Mouse (Mus musculus) ES-E14 (cell line): ENCODE data around the gene Limd1. TPM values are rescaled to one million over a fixed set of nuclear protein-coding genes. Genes with fewer than 3 reads are reported as not detected.

Source experiments
- DNase-seq: peaks from one replicate; pipeline ENCODE4 v3.0.0-alpha.2; 2013; ENCODE audit warnings: low read depth, low spot score
- H3K27ac ChIP-seq: 2 replicates; pipeline ENCODE4 v1.5.1; 2012; ENCODE audit warnings: low read depth, mild to moderate bottlenecking, low read length, moderate library complexity, mixed read lengths; ENCODE audit not compliant: poor library complexity, insufficient read depth, severe bottlenecking
- H3K36me3 ChIP-seq: 2 replicates; pipeline ENCODE4 v1.6.1; 2012; ENCODE audit warnings: mild to moderate bottlenecking, low read length, moderate library complexity, mixed read lengths; ENCODE audit not compliant: control insufficient read depth, poor library complexity, insufficient read depth, severe bottlenecking
- H3K4me1 ChIP-seq, 2 experiments: fragments of 150-350 bp in 1 of 2; sonication (generic) in 1 of 2; 2 replicates each; pipeline ENCODE4 v1.6.1; 2012; ENCODE audit warnings: low read length in 2 of 2, mild to moderate bottlenecking in 1 of 2, mixed read lengths in 1 of 2; ENCODE audit not compliant: control insufficient read depth in 2 of 2, insufficient read depth in 2 of 2, poor library complexity in 1 of 2
- H3K4me3 ChIP-seq, 2 experiments: fragments of 150-350 bp in 1 of 2; sonication (generic) in 1 of 2; 2 replicates each; pipeline ENCODE4 v1.5.1; 2012; ENCODE audit warnings: low read length in 2 of 2, low read depth in 1 of 2, mild to moderate bottlenecking in 1 of 2, mixed read lengths in 1 of 2; ENCODE audit not compliant: insufficient read depth in 1 of 2, poor library complexity in 1 of 2, severe bottlenecking in 1 of 2
- H3K9ac ChIP-seq: 2 replicates; pipeline ENCODE4 v1.6.1; 2012; ENCODE audit warnings: low read depth, mild to moderate bottlenecking, low read length, mixed read lengths; ENCODE audit not compliant: poor library complexity, insufficient read depth, severe bottlenecking
- H3K9me3 ChIP-seq: fragments of 150-350 bp; sonication (generic); 2 replicates; pipeline ENCODE4 v1.6.1; 2012; ENCODE audit warnings: low read depth, mild to moderate bottlenecking, low read length; ENCODE audit not compliant: control insufficient read depth, insufficient read depth
- CHD2 ChIP-seq: IDR thresholded peaks from 2 replicates; pipeline ENCODE4 v1.6.1; 2014; ENCODE audit warnings: mild to moderate bottlenecking, low read depth, low read length, inconsistent platforms
- HCFC1 ChIP-seq: IDR thresholded peaks from 2 replicates; pipeline ENCODE4 v1.6.1; 2012; ENCODE audit warnings: low read length, inconsistent platforms, borderline replicate concordance; ENCODE audit not compliant: insufficient read depth
- MAFK ChIP-seq: IDR thresholded peaks from 2 replicates; pipeline ENCODE4 v1.6.1; 2014; ENCODE audit warnings: mild to moderate bottlenecking, low read depth, low read length, inconsistent platforms; ENCODE audit not compliant: insufficient read depth
- ZC3H11A ChIP-seq: IDR thresholded peaks from 2 replicates; pipeline ENCODE4 v1.6.1; 2012; ENCODE audit warnings: low read depth, mild to moderate bottlenecking, inconsistent platforms, low read length, borderline replicate concordance
- ZNF384 ChIP-seq: IDR thresholded peaks from 2 replicates; pipeline ENCODE4 v1.6.1; 2012; ENCODE audit warnings: low read depth, low read length, inconsistent platforms
- in situ Hi-C, 2 experiments: fragments of 600-800 bp; cut with MboI; formaldehyde crosslinking; loops; one replicate each; pipeline ENCODE4 v1.15.1; 2025; ENCODE audit warnings: low sequenced_read_pairs in 2 of 2, inconsistent platforms in 1 of 2; ENCODE audit not compliant: unreplicated experiment in 2 of 2
- total RNA-seq: library from RNA; depleted of rRNA; stranded (reverse); fragments of 300-350 nt; gene quantifications from 2 replicates; pipeline ENCODE4 v1.2.3, GENCODE M21; 2012

Limd1 gene
- total RNA-seq, 1 experiment = 16.2 TPM

DNA sequence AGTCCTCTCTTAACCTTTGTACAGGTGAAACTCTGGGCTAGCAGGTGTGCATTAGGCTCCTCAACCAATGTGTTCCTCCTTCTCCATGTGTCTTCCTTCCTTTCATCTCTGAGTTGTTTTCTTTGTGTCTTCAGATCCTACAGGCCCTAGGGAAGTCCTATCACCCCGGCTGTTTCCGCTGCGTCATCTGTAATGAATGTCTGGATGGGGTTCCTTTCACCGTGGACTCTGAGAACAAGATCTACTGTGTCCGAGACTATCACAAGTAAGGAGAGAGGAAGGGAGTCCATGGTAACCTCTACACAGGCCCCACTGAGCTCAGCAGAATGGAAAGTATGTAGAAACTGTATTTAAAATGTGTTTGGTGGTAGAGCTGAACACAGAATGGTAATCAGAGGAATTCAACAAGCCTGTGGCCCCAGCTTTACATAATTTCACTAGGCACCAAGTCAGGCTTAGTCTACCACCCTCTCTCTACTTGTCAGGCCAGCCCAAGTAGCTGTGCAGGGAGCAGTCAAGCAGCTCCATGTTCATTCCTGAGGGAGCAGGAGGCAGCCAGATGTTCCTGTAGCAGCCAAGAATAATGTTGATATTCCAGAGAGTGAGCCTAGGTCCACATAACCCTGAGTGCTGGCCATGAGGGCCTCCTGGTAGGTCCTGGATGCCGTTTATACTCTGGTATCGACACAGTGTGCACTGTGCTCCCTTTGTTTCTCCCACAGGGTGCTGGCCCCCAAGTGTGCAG, 38.3 kb downstream of the Limd1 start:
- Histone ChIP-seq H3K4me1 (no peaks in the 10 kb centered on the region), H3K4me3 (no peak overlapping the region), H3K27ac (no peak overlapping the region), H3K9ac (no peak overlapping the region), H3K36me3 (peaks cover 11% of the 10 kb centered on the region), H3K9me3 (no peaks in the 10 kb centered on the region)
- in situ Hi-C loops = no loop called here
- TF ChIP-seq ZNF384 (no peak), HCFC1 (no peak), MAFK (no peak), CHD2 (no peak), ZC3H11A (no peak)
- no peak for DNase-seq

DNA sequence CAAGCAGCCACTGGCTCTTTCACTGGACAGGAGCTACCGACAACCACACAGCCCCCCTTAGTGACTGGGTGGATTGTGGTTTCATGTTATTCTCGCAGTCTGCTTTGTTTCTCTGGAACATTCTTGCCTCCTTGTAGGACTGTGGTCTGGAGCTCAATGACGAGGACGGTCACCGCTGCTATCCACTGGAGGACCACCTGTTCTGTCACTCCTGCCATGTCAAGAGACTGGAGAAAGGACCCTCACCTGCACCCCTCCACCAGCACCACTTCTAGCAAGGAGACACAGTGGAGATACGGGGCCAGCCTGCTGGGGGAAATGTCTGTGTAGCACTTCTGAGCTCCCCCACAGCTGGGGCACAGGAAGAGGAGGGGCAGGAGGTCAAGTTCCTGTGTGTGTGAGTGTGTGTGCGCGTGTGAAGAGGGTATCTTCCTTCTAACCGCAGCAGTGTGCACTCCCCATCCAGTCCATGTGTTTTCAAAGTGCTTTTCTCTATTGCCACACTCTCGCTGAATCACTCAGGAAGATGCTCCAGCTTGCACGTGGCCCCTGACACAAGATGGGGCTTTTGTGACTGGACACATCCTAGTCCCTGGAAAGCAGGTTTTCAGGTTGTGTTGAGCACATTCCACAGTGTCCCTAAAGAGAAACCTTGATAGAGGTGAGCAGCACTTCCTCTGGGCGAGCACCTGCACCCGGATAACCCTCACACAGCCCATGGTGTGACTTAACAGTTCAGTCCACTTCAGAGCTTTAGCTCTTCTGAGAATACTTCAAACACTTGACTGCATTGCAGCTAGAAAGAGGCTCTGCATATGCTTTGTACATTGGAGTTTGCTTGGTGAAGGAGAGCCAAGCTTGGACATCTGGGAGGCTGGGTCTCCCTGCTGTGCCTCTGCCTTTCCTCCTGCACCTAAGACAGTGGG, 40.7 kb downstream of the Limd1 start:
- H3K9ac ChIP-seq = no peak overlapping the region
- no peak for TF ChIP-seq ZNF384
- TF ChIP-seq MAFK = no peak
- TF ChIP-seq HCFC1 = no peak
- TF ChIP-seq ZC3H11A = no peak
- TF ChIP-seq CHD2 = no peak
- H3K9me3 ChIP-seq = no peaks in the 10 kb centered on the region
- no peak for DNase-seq
- in situ Hi-C loops = no loop called here
- H3K4me3 ChIP-seq = no peak overlapping the region
- H3K4me1 ChIP-seq = no peaks in the 10 kb centered on the region
- H3K36me3 ChIP-seq = peaks cover 11% of the 10 kb centered on the region
- no peak overlapping the region for H3K27ac ChIP-seq

DNA sequence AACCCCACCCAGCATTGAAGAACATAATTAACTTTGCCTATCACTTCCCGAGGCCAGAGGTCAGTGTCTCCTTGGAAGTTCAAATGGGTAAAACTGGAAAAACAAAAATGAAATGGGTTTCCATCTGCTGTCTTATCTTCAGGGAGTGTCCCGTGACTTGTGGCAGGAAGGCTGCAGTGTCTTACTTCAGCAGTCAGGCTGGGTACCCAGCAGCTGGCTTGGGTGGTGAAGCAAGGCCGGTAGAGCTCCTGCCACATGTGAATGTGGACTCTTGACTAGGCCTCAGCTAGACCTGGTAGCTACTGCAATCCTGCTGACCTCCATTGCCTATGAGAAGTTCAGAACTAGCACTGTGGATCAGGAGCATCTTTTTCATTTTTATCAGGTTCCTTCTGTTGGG, 42.2 kb downstream of the Limd1 start:
- H3K9ac ChIP-seq = no peak overlapping the region
- H3K36me3 ChIP-seq = peaks cover 11% of the 10 kb centered on the region
- no peak overlapping the region for H3K27ac ChIP-seq
- no peak for DNase-seq
- in situ Hi-C loops = loop anchor here in 1 of 2 experiments (10.0 kb wide), 2 partner anchors 266 to 366 kb away; partner anchors contain the start of gene Clec3b
- TF ChIP-seq ZC3H11A (no peak), CHD2 (no peak), HCFC1 (no peak)
- no peaks in the 10 kb centered on the region for H3K4me1 ChIP-seq
- H3K9me3 ChIP-seq = no peaks in the 10 kb centered on the region
- H3K4me3 ChIP-seq = no peak overlapping the region

DNA sequence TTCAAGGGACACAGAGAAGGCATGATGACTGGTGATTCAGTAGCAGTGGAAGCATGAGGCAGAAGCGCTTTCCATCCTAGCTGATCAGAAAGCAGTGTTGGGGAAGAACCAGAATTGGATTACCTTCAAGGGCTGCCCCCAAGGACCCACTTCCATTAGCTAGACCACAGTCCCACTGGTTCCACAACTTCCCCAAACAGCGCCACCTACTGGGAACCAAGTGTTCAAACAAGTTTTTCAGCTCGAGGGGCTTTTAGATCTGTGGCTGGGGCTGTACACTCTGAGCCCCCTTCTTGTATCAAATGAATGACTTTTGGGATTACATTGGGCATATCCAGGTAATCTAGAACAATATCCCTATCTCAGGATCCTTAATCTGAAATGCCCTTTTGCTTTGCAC, 45.2 kb downstream of the Limd1 start:
- no peak overlapping the region for H3K9ac ChIP-seq
- peaks cover 6% of the 10 kb centered on the region for H3K36me3 ChIP-seq
- no peak overlapping the region for H3K4me3 ChIP-seq
- in situ Hi-C loops = loop anchor here in 1 of 2 experiments (10.0 kb wide), 2 partner anchors 269 to 369 kb away; partner anchors contain the start of gene Clec3b
- peaks cover 0 to 2% of the 10 kb centered on the region in 2 experiments; a peak in 1 of 4 replicates for H3K4me1 ChIP-seq
- no peak overlapping the region for H3K27ac ChIP-seq
- peak; percentile 40 for DNase-seq
- TF ChIP-seq CHD2 (no peak), ZNF384 (no peak), MAFK (no peak), HCFC1 (no peak), ZC3H11A (no peak)
- H3K9me3 ChIP-seq = no peaks in the 10 kb centered on the region
